Mouse (Mus musculus): ENCODE results near the gene Snai1.

DNA sequence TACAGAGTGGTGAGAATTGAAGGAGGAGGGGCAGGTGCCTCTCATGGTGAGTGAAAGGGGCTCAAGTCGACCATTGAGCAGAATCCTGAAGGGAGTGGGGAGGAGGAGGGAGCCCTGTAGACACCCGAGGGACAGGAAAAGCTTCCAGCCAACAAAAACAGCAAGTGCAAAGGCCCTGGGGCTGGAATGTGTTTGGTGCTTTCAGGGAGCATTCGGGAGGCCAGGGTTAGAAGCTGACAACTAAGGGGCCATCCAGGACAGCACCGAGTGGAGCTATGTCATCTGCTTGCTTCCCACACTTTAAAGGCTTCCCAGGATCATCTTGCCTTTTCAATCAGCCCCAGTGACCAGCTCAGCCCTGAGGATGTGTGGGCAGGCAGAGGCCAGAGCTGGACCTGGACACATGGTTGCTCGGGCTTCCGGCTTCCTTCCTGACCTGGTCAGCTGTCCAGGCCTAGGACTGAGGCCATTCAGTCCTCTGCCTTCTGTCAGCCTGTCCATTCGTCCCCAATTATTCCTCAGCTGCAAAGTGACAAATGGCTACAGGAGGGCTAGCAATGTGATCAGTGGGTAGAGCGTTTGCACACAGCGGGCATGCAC, 39.3 kb downstream of the Snai1 start:
- TF ChIP-seq CTCF (IDR thresholded peaks at IDR 0.05; ENCODE audit: insufficient read depth, low read depth, low read length) (no peak), POLR2A (IDR thresholded peaks at IDR 0.05; ENCODE audit: insufficient read depth, low read depth, low read length) (no peak)

Data from olfactory bulb, adult 2 months (tissue).